Mouse (Mus musculus) liver, embryonic 16.5 days (tissue): Measurements from ENCODE around the gene Bax. TPM values are rescaled to one million over a fixed set of nuclear protein-coding genes. Genes with fewer than 3 reads are reported as not detected.
A peak's percentile ranks its signal among the peaks of the same experiment; 100 is the strongest.

ENCODE experiments used
- ATAC-seq: fragments of 200-750 bp; cut with Nextera tagmentation; 2 replicates; pipeline ENCODE4 v1.8.0; 2017; ENCODE audit warnings: low read depth, mild to moderate bottlenecking, moderate number of reproducible peaks, moderate library complexity
- H3K27ac ChIP-seq: fragments of 300-500 bp; sonication (generic); 2 replicates; pipeline ENCODE4 v1.5.1; 2014; ENCODE audit warnings: mild to moderate bottlenecking, low read length
- H3K27me3 ChIP-seq: fragments of 300-500 bp; sonication (generic); 2 replicates; pipeline ENCODE4 v1.6.1; 2014; ENCODE audit warnings: low read depth, low read length, mixed read lengths; ENCODE audit not compliant: control insufficient read depth, insufficient read depth
- H3K36me3 ChIP-seq: fragments of 300-500 bp; sonication (generic); 2 replicates; pipeline ENCODE4 v1.6.1; 2014; ENCODE audit warnings: mild to moderate bottlenecking; ENCODE audit not compliant: control insufficient read depth, insufficient read depth
- H3K4me1 ChIP-seq: fragments of 300-500 bp; sonication (generic); 2 replicates; pipeline ENCODE4 v1.6.1; 2014; ENCODE audit warnings: low read depth, low read length, mixed read lengths; ENCODE audit not compliant: control insufficient read depth
- H3K4me2 ChIP-seq: fragments of 300-500 bp; sonication (generic); 2 replicates; pipeline ENCODE4 v1.6.1; 2014; ENCODE audit warnings: low read depth, low read length, mixed read lengths
- H3K4me3 ChIP-seq: fragments of 300-500 bp; sonication (generic); 2 replicates; pipeline ENCODE4 v1.5.1; 2014; ENCODE audit warnings: low read depth, mild to moderate bottlenecking, low read length
- H3K9ac ChIP-seq: fragments of 300-500 bp; sonication (generic); 2 replicates; pipeline ENCODE4 v1.6.1; 2014; ENCODE audit warnings: low read depth, low read length
- H3K9me3 ChIP-seq: fragments of 300-500 bp; sonication (generic); replicated peaks from 2 replicates; pipeline ENCODE4 v1.6.1; 2016; ENCODE audit warnings: low read length; ENCODE audit not compliant: control insufficient read depth
- WGBS: fragments of 180-500 bp; shearing (Covaris S2); extraction: QIAGEN DNeasy Blood & Tissue Kit; methylation state at CpG from one replicate; pipeline ENCODE4 v1.1.7; 2014; ENCODE audit not compliant: insufficient replicate concordance; 5-methylcytosine and 5-hydroxymethylcytosine counted together
- microRNA-seq: library from miRNA; unstranded; fragments of <30 nt; microRNA quantifications from one replicate; pipeline ENCODE4, GENCODE M21; 2016
- polyA plus RNA-seq: library from polyadenylated mRNA; unstranded; fragments of >200 nt; fragmentation: Nextera tagmentation; extraction: Ambion mirVana; gene quantifications from 2 replicates; pipeline ENCODE4 v1.2.1, GENCODE M21; 2015

Gene Bax
- polyA plus RNA-seq, 1 experiment from 2014 or later, result 63.3 TPM

DNA sequence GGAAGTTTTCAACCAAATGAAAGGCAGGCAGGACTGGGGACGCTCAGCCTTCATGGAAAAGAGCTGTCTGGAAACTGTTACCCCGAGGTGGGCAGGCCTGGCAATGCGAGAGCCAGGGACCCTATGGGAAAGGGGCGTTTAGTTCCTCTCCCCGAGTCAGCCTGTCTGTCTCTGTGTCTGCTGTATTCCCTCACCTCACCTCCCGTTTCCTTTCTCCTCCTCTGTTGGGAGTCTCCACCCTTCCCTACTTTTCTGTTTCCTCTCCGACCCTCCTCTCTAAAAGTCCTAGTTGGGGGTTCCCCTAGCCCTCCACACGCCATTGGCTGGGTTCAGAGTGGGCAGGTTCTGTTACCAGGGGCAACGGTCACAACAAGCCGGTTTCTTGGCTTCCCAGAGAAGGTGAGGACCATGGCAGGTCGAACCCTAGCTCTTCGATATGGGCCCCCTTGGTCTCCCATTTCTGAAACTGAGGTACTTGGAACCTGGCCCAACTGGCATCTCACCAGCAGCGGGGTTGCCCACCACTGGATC is 48.7 kb downstream of the Bax start:
- Histone ChIP-seq H3K36me3 (peaks cover 11% of the 10 kb centered on the region), H3K4me1 (peaks cover 13% of the 10 kb centered on the region), H3K9me3 (no peaks in the 10 kb centered on the region), H3K4me3 (no peak overlapping the region), H3K9ac (no peak overlapping the region), H3K27me3 (peaks cover 72% of the 10 kb centered on the region), H3K4me2 (no peak overlapping the region), H3K27ac (no peak overlapping the region)
- WGBS, result 9% methylated on average over 13 of the region's 13 CpGs
- ATAC-seq, result no peak

DNA sequence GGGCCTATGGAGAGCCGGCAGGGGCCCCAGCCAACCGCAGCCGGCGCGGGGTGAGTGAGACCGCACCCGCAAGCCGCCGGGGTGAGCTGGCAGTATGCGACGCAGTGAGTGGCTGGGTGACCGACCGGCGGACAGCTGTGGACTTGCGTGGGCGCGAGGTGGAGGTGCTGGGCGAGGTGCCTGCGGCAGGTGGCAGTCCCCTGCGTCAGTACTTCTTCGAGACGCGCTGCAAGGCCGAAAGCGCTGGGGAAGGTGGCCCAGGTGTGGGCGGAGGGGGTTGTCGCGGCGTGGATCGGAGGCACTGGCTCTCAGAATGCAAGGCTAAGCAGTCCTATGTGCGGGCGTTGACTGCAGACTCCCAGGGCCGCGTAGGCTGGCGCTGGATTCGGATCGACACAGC is 51.1 kb downstream of the Bax start:
- Histone ChIP-seq H3K36me3 (no peaks in the 10 kb centered on the region), H3K4me2 (no peak overlapping the region), H3K27ac (no peak overlapping the region), H3K4me1 (peaks cover 13% of the 10 kb centered on the region), H3K9ac (no peak overlapping the region), H3K4me3 (no peak overlapping the region), H3K9me3 (no peaks in the 10 kb centered on the region), H3K27me3 (peaks cover 94% of the 10 kb centered on the region)
- ATAC-seq, result no peak
- WGBS, result 10% methylated on average over 37 of the region's 37 CpGs

GRCm38 (mm10) chr7:45414740-45415224 is 51.9 kb downstream of the Bax start:
- Histone ChIP-seq H3K9ac (no peak overlapping the region), H3K9me3 (no peaks in the 10 kb centered on the region), H3K4me2 (no peak overlapping the region), H3K27ac (no peak overlapping the region), H3K4me3 (no peak overlapping the region), H3K4me1 (peaks cover 13% of the 10 kb centered on the region), H3K36me3 (no peaks in the 10 kb centered on the region), H3K27me3 (peaks cover 97% of the 10 kb centered on the region)
- 23% methylated on average over 12 of the region's 12 CpGs for WGBS
- no peak for ATAC-seq

GRCm38 (mm10) chr7:45413864-45414739 is 52.6 kb downstream of the Bax start:
- H3K4me2 ChIP-seq, result peak overlapping the region; percentile 61
- 0 out of 2 replicates have a peak overlapping the region, but pooled peaks have one; percentile 11 for H3K9ac ChIP-seq
- peaks cover 96% of the 10 kb centered on the region for H3K27me3 ChIP-seq
- 2% methylated on average over 27 of the region's 27 CpGs for WGBS
- H3K27ac ChIP-seq, result no peak overlapping the region
- ATAC-seq, result no peak
- H3K36me3 ChIP-seq, result no peaks in the 10 kb centered on the region
- peaks cover 13% of the 10 kb centered on the region for H3K4me1 ChIP-seq
- H3K9me3 ChIP-seq, result no peaks in the 10 kb centered on the region
- peak overlapping the region; percentile 51 for H3K4me3 ChIP-seq

DNA sequence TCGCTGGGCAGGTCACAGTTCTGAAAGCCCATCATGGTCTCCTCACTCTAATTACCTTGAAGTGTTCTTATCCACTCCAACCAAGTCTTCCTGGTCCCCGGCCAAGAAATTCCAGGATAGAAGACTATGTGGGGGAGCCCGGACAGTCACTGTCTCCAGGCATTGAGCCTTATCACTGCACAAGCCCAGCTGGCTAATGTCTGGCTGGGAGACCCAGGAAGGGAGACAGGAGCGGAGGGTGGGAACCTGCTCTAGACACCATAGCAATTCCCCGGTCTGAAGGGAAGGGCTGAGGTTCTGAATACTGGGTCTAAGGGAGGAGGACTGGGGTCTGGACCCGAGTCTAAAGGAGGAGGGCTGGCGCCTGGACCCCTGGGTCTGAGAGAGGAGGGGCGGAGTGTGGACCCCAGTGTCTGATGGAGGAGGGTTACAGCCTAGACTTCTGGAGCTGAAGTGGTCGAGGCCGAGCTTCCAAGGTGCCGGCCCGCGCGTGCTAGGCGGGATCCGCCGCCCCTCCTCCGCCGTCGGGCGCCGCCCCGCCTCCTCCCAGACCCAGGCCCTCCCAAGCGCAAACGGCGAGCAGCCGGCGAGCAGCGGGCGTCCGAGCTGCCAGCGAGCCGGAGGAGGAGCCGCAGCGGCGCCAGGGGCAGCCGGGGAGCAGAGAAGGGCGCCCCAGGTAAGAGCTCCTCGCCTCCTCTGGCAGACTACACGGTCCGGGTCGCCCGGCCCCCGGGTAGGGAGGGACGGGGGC is 53.4 kb downstream of the Bax start, which contains the start of gene Ntf5:
TSS of gene Ntf5 (plus strand) at position 583 of the 751 bp plus-strand sequence.
- Histone ChIP-seq H3K4me2 (peak within 1 kb of the TSS; percentile 61), H3K4me1 (peaks cover 13% of the 10 kb centered on the region), H3K36me3 (no peaks in the 10 kb centered on the region), H3K9me3 (no peaks in the 10 kb centered on the region), H3K27ac (no peak within 1 kb of the TSS), H3K9ac (0 out of 2 replicates have a peak within 1 kb of the TSS, but pooled peaks have one; percentile 11), H3K4me3 (peak within 1 kb of the TSS; percentile 51), H3K27me3 (peaks cover 96% of the 10 kb centered on the region)
- WGBS, result 4% methylated on average over 29 of the region's 45 CpGs
- peak; percentile 36 for ATAC-seq

DNA sequence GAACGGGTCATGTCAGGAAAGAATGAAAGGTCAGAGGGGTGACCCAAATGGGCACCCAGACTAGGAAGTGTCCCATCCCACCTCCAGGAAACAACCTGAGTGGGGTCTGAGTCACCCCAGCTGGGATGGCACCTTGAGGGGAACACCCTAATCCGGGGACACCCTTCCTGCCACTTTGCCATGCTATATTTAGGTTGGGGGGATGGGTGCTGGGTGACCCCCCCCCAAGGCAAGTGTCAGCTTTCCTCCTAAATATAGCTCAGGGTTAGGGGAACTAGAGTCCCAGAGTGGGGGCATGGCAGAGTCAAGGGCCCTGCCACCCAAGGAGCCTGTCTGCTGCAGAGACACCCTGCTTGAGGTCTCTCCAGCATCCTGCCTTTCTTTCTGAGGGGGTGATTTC is 54.3 kb downstream of the Bax start:
- Histone ChIP-seq H3K4me3 (no peak overlapping the region), H3K4me2 (no peak overlapping the region), H3K36me3 (no peaks in the 10 kb centered on the region), H3K27ac (no peak overlapping the region), H3K9ac (no peak overlapping the region), H3K27me3 (peaks cover 96% of the 10 kb centered on the region), H3K9me3 (no peaks in the 10 kb centered on the region), H3K4me1 (peaks cover 13% of the 10 kb centered on the region)
- WGBS, result 57% methylated on average over 2 of the region's 2 CpGs
- no peak for ATAC-seq

Small RNAs within 50 kb of the gene (microRNA-seq; reads per million reads assigned to microRNA genes)
- 0.74 reads per million for gene Gm22133

Other genes starting within 250 kb of the Bax start
- gene Cd37, start 227.8 kb downstream of the Bax start, polyA plus RNA-seq, result 16.4 and 19.3 TPM in 2 replicates
- not detected in 2 replicates for gene Slc6a16, start 225.8 kb downstream of the Bax start, polyA plus RNA-seq
- gene Slc6a21, start 189.4 kb downstream of the Bax start, polyA plus RNA-seq, result not detected in 2 replicates
- gene Trpm4, start 133.1 kb downstream of the Bax start, polyA plus RNA-seq, result 0.85 and 1.7 TPM in 2 replicates
- 0.39 and 0.60 TPM in 2 replicates for gene Hrc, start 131.6 kb downstream of the Bax start, polyA plus RNA-seq
- gene Ppfia3, start 99.9 kb downstream of the Bax start, polyA plus RNA-seq, result 0.15 and 0.19 TPM in 2 replicates
- gene Lin7b, start 96.3 kb downstream of the Bax start, polyA plus RNA-seq, result not detected in 2 replicates
- gene Snrnp70, start 71.2 kb downstream of the Bax start, polyA plus RNA-seq, result 64.2 and 70.1 TPM in 2 replicates
- gene Kcna7, start 61.2 kb downstream of the Bax start, polyA plus RNA-seq, result not detected in 2 replicates
- gene Ntf5, start 53.2 kb downstream of the Bax start, polyA plus RNA-seq, result 0.09 and 0.26 TPM in 2 replicates
- gene Lhb, start 46.1 kb downstream of the Bax start, polyA plus RNA-seq, result not detected in 2 replicates
- 7.6 and 8.9 TPM in 2 replicates for gene Gys1, start 32.1 kb downstream of the Bax start, polyA plus RNA-seq
- gene Ruvbl2, start 28.8 kb downstream of the Bax start, polyA plus RNA-seq, result 58.8 and 59.4 TPM in 2 replicates
- gene Ftl1, start 7.0 kb downstream of the Bax start, polyA plus RNA-seq, result 6,125 and 6,166 TPM in 2 replicates
- gene Tulp2, start 15.0 kb upstream of the Bax start, polyA plus RNA-seq, result 0.41 and 0.75 TPM in 2 replicates
- gene Gm45808, start 19.9 kb upstream of the Bax start, polyA plus RNA-seq, result not detected in 2 replicates
- gene Dhdh, start 21.9 kb upstream of the Bax start, polyA plus RNA-seq, result 2.5 and 3.3 TPM in 2 replicates
- gene Nucb1, start 43.5 kb upstream of the Bax start, polyA plus RNA-seq, result 122 and 124 TPM in 2 replicates
- 293 and 328 TPM in 2 replicates for gene Ppp1r15a, start 59.4 kb upstream of the Bax start, polyA plus RNA-seq
- 0.47 and 0.78 TPM in 2 replicates for gene Plekha4, start 59.4 kb upstream of the Bax start, polyA plus RNA-seq
- 1.3 and 1.8 TPM in 2 replicates for gene Hsd17b14, start 88.0 kb upstream of the Bax start, polyA plus RNA-seq
- gene Bcat2, start 103.3 kb upstream of the Bax start, polyA plus RNA-seq, result 44.0 and 44.6 TPM in 2 replicates
- gene Fgf21, start 148.6 kb upstream of the Bax start, polyA plus RNA-seq, result not detected in 2 replicates
- gene Fut1, start 150.4 kb upstream of the Bax start, polyA plus RNA-seq, result not detected in 2 replicates
- gene Izumo1, start 154.9 kb upstream of the Bax start, polyA plus RNA-seq, result 0.05 and 0.06 TPM in 2 replicates
- 1.7 and 1.8 TPM in 2 replicates for gene Rasip1, start 160.6 kb upstream of the Bax start, polyA plus RNA-seq
- 0.58 and 1.3 TPM in 2 replicates for gene Mamstr, start 173.1 kb upstream of the Bax start, polyA plus RNA-seq
- gene Fut2, start 199.5 kb upstream of the Bax start, polyA plus RNA-seq, result 0.02 and 0.08 TPM in 2 replicates
- gene Ntn5, start 217.1 kb upstream of the Bax start, polyA plus RNA-seq, result not detected in 2 replicates
- 0.05 TPM in 1 of 2 replicates, not detected in the other for gene Sec1, start 227.5 kb upstream of the Bax start, polyA plus RNA-seq
- 0.23 and 0.37 TPM in 2 replicates for gene Car11, start 232.9 kb upstream of the Bax start, polyA plus RNA-seq
- gene Dbp, start 238.2 kb upstream of the Bax start, polyA plus RNA-seq, result 0.27 and 0.32 TPM in 2 replicates
- gene Rpl18, start 248.6 kb upstream of the Bax start, polyA plus RNA-seq, result 460 and 502 TPM in 2 replicates